Mouse (Mus musculus): ENCODE results near the gene Nrg3.

DNA sequence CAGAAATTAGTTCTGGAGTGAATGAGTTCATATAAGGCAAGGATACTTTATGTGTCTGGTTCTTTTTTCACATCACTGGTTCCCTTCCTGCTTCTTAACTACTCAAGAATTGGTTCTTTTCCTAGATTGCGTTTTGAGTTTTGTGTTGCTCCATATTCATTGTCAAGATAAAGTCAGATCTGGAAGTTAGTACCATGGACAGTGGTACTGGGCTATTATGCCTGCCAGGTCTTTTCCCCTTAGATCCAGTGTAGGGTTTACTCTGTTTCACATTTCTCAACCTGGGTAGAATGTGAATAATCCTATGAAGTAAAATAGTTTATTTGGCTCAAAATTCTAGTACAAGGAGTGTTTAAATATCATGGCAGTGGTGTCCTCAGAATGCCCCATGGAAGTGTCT is 698.1 kb downstream of the Nrg3 start:
- TF ChIP-seq CTCF (IDR thresholded peaks at IDR 0.05; ENCODE audit: insufficient read depth, low read length) (no peak), POLR2A (IDR thresholded peaks at IDR 0.05; ENCODE audit: borderline replicate concordance, extremely low read depth, low read depth, low read length) (no peak)
